Comparison of ENCODE assay signal across 15 mouse cellular contexts in the genomic region with DNA sequence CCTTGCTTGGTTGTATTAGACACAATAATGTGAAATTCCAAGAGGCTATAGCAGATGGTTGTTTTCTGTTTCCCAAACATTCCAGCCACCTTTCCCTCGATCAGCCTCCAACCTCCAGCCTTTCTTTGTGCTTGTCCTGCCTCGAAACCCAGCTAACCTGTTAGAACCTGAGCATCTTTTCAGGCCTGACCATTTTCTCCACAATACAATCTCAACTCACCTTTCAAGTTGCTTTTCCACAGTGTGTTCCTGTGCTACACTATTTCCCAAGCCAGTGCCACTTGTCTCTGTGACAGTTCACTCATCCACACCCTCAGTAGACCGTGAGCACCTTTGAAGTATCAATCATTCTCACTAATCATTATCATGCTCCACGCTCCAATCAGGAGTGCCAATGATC.
"Had no signal": no experiment of that assay in that cellular context is flagged by ENCODE, and none has a peak within 500 bp of the region (broad histone marks: within the 10 kb centered on the region; RNA-seq: fewer than 3 reads in every experiment).

No protein-coding gene starts in this region.

- H3K4me1 ChIP-seq: neural tube, embryonic 13.5 days; neural tube, embryonic 15.5 days; stomach, embryonic 15.5 days had no signal

- H3K4me3 ChIP-seq: neural tube, embryonic 13.5 days; neural tube, embryonic 15.5 days; stomach, embryonic 15.5 days had no signal

- H3K36me3 ChIP-seq: neural tube, embryonic 13.5 days; neural tube, embryonic 15.5 days; stomach, embryonic 15.5 days had no signal

- H3K27me3 ChIP-seq: neural tube, embryonic 13.5 days; neural tube, embryonic 15.5 days; stomach, embryonic 15.5 days had no signal

- DNase-seq: right cerebral cortex, adult 18-20 months; right cerebral cortex, postnatal 14 days; right cerebral cortex, postnatal 25 days; right cerebral cortex, postnatal 4 days; spleen, adult 18-20 months; thymus, adult 18-20 months; thymus, adult 2 months; thymus, postnatal 14 days; thymus, postnatal 25 days; thymus, postnatal 36 days; thymus, postnatal 4 days had no signal

- H3K4me2 ChIP-seq: neural tube, embryonic 13.5 days; neural tube, embryonic 15.5 days; stomach, embryonic 15.5 days had no signal

- H3K27ac ChIP-seq: neural tube, embryonic 13.5 days; neural tube, embryonic 15.5 days; stomach, embryonic 15.5 days; stomach, postnatal 0 days had no signal

- H3K9me3 ChIP-seq: neural tube, embryonic 15.5 days; stomach, embryonic 15.5 days had no signal

- H3K9ac ChIP-seq: neural tube, embryonic 13.5 days; neural tube, embryonic 15.5 days; stomach, embryonic 15.5 days had no signal
